Mouse (Mus musculus): ENCODE measurements around the gene Agap2.

DNA sequence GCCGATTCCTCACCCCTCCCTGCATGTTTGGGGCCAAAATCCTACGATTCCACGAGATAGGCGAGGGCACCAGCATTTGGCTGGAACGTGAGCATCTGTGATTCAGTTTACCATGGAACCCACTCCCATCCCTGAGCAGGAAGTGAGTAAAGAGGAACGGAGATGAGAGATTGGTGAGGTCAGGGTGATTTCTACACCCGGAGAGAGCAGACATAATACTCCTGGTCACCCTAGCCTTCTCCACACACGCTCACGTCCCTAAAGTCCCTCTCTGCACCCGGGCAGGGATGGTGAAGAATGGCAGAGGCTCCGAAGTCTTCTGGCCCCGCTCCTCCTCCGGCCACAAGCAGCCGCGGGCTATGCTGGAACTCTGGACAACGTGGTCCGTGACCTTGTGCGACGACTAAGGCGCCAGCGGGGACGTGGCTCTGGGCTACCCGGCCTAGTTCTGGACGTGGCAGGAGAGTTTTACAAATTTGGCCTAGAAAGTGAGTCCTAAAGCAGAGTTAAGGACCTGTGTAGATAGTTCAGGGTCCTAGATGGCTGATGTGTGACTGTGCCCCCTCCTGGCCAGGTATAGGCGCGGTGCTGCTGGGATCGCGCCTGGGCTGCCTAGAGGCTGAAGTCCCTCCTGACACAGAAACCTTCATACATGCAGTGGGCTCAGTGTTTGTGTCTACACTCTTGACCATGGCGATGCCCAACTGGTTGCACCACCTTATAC, 25.5 kb upstream of the Agap2 start:
- TF ChIP-seq CTCF (IDR thresholded peaks at IDR 0.05; ENCODE audit: borderline replicate concordance, extremely low read depth, insufficient read depth, insufficient read length) (peak; percentile 16; the same call in 1 of the 2 replicates), POLR2A (IDR thresholded peaks at IDR 0.05; ENCODE audit: borderline replicate concordance, extremely low read depth, insufficient read depth, insufficient read length, poor library complexity, severe bottlenecking) (no peak)

All from brain, embryonic 14.5 days (tissue).